Mouse (Mus musculus) C2C12 (cell line): ENCODE results near the gene Cenpi.

Experiments used
- CTCF ChIP-seq: IDR thresholded peaks from one replicate; pipeline ENCODE4 v1.5.1; 2011; ENCODE audit not compliant: control insufficient read depth, insufficient read depth, insufficient read length
- MAX ChIP-seq: IDR thresholded peaks from one replicate; pipeline ENCODE4 v1.6.1; 2011; ENCODE audit warnings: mild to moderate bottlenecking, control low read depth

- TF ChIP-seq CTCF (no peak), MAX (no peak)
Measured at GRCm38 (mm10) chrX:134366547-134366946, 58.7 kb downstream of the Cenpi start.
